Mouse (Mus musculus) midbrain, embryonic 15.5 days (tissue): Measurements from ENCODE around the gene Dnase1l2. TPM values are rescaled to one million over a fixed set of nuclear protein-coding genes. Genes with fewer than 3 reads are reported as not detected.

ENCODE experiments used
- ATAC-seq: fragments of 200-750 bp; cut with Nextera tagmentation; replicated peaks from 2 replicates; pipeline ENCODE4 v1.8.0; 2017; ENCODE audit warnings: moderate TSS enrichment
- H3K27ac ChIP-seq: fragments of 300-500 bp; sonication (generic); 2 replicates; pipeline ENCODE4 v1.5.1; 2015; ENCODE audit warnings: mild to moderate bottlenecking, inconsistent platforms
- H3K27me3 ChIP-seq: fragments of 300-500 bp; sonication (generic); replicated peaks from 2 replicates; pipeline ENCODE4 v1.6.1; 2015; ENCODE audit warnings: inconsistent platforms
- H3K36me3 ChIP-seq: fragments of 300-500 bp; sonication (generic); replicated peaks from 2 replicates; pipeline ENCODE4 v1.6.1; 2015; ENCODE audit warnings: inconsistent platforms
- H3K4me1 ChIP-seq: fragments of 300-500 bp; sonication (generic); 2 replicates; pipeline ENCODE4 v1.6.1; 2015; ENCODE audit warnings: inconsistent platforms
- H3K4me2 ChIP-seq: fragments of 300-500 bp; sonication (generic); 2 replicates; pipeline ENCODE4 v1.6.1; 2015; ENCODE audit warnings: inconsistent platforms, mild to moderate bottlenecking, moderate library complexity
- H3K4me3 ChIP-seq: fragments of 300-500 bp; sonication (generic); 2 replicates; pipeline ENCODE4 v1.5.1; 2015; ENCODE audit warnings: mild to moderate bottlenecking, inconsistent platforms
- H3K9ac ChIP-seq: fragments of 300-500 bp; sonication (generic); 2 replicates; pipeline ENCODE4 v1.6.1; 2015; ENCODE audit warnings: mild to moderate bottlenecking, inconsistent platforms
- H3K9me3 ChIP-seq: fragments of 300-500 bp; sonication (generic); 2 replicates; pipeline ENCODE4 v1.6.1; 2016; ENCODE audit warnings: inconsistent platforms
- WGBS: fragments of 180-500 bp; shearing (Covaris S2); methylation state at CpG from one replicate; pipeline ENCODE4 v1.1.7; 2015; ENCODE audit warnings: mixed read lengths; 5-methylcytosine and 5-hydroxymethylcytosine counted together
- polyA plus RNA-seq: library from polyadenylated mRNA; unstranded; fragments of >200 nt; fragmentation: Nextera tagmentation; extraction: Ambion mirVana; gene quantifications from 2 replicates; pipeline ENCODE4 v1.2.1, GENCODE M21; 2015

Dnase1l2 gene
- polyA plus RNA-seq, 1 experiment from 2014 or later: 9.6 TPM

DNA sequence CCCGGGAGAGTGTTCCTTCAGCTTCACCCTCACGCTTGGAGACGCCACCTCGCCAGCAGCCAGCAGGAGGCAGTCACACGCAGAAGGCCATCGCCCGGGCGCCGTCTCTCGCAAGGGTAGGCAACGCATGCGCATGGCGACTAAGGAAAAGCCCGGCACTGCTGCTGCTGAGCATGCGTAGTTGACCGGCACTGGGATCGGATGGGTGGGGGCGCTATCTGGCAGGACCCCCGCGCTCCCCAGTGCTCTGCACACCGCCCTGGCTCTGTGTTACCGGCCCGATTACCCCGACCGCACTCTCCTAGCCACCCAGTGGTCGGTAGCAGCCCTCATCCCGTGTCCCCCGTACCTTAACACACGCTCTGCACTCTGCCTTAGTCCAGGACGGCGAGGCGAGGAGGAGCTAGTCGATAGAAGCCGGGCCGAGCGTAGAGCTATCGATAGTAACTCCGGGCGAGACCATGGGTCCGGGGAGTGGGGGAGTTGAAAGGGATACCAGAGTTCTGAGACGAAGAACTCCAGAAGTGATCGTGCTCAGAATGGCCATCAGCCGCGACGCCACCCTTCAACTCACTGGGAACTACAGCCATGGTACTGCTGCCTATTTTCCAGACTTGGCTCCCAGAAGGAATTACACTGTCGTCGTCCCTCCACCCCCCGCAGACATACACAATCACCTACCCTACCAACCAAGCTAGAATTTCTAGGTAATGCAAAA lies 35.9 kb upstream of the Dnase1l2 start, which contains the start of gene Mlst8:
Mlst8 (minus strand) TSS at position 416 of the 718 bp plus-strand sequence.
- ATAC-seq: peak; percentile 92
- Histone ChIP-seq H3K36me3 (peaks cover 18% of the 10 kb centered on the region), H3K4me1 (peaks cover 21% of the 10 kb centered on the region)

DNA sequence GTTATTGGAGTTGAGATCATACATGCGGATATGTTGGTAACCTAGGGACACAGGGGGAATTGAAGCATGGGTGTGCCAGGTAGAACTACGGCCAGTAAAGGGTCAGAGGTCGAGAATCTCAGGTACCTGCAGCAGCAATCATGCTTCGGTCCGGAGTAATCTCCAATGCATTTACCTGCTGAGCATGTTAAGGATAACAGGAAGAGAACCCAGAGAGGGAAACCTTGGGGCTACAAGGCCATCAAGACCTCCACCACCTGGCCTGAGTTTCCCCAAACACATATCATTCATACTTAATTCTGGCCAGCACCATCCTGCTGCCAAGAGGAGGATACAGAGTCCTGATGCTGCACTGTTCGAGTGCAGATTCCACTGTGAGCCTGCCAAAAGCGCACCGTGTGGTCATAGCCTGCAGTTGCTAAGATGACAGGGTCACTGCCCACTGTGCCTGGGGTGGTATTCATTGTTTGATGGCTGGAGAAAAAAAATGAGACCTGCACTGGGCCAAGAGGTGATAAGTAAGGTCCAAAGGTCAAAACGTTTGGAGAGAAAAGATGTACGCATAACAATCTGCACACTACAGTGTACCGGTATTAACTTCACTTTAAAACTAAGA lies 35.2 kb upstream of the Dnase1l2 start:
- Histone ChIP-seq H3K4me2 (peak overlapping the region; percentile 54), H3K27ac (peak overlapping the region; percentile 95)
- 51% methylated on average over 11 of the region's 11 CpGs for WGBS

More for the DNA sequence above, 35.9 kb upstream of the Dnase1l2 start, which contains the start of gene Mlst8:
- peak within 1 kb of the TSS; percentile 68 for H3K9ac ChIP-seq
- H3K27ac ChIP-seq: peak within 1 kb of the TSS; percentile 95
- H3K4me2 ChIP-seq: peak within 1 kb of the TSS; percentile 54
- H3K9me3 ChIP-seq: no peaks in the 10 kb centered on the region
- no peaks in the 10 kb centered on the region for H3K27me3 ChIP-seq
- under 1% methylated on average over 48 of the region's 48 CpGs for WGBS
- H3K4me3 ChIP-seq: peak within 1 kb of the TSS; percentile 61

DNA sequence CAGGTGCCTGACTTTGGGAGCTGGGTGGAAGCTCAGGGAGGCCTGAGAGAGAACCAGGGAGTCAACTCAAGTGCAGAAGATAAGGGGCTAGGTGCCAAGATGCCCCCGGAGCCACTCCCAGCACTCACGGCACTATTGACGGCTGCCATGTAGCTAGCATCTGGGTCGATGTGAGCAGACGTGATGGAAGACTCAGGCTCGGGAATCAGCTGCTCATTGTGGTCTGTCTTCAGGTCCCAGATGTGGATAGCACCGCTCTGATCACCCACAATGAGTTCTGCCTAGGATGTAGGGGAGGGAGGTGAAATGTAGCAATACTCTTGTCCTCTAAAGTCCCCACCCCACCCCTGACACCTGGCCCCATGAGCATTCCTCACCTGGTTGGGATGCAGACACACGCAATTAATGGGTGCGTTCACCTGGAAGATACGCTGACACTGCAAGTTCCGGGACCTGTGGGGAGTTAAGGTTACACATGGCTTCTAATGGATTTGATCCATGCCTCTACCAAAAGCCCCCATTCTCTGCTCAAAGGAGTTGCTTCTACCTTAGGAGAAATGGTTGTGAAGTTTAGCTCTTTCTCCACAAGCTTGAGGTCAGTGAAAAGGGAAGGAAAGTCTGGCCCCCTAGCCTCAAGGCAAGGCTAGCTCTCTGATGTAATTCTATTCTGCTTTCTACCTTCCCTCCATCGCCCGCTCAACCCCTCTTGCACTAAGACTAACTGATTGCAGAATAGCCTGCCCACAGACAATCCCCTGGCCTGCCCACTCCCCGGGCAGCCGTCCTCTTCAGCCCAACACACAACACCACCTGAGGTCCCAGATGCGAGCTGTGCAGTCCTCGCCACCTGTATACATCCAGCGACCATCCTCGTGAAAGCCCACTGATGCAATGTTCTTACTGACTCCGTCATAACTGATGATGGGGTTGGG lies 34.4 kb upstream of the Dnase1l2 start:
- H3K9ac ChIP-seq: peak overlapping the region; percentile 68
- no peaks in the 10 kb centered on the region for H3K27me3 ChIP-seq
- 93% methylated on average over 20 of the region's 20 CpGs for WGBS
- H3K36me3 ChIP-seq: peaks cover 18% of the 10 kb centered on the region
- no peaks in the 10 kb centered on the region for H3K9me3 ChIP-seq
- H3K4me3 ChIP-seq: peak overlapping the region; percentile 61; the same call in 1 of the 2 replicates
- H3K4me1 ChIP-seq: peaks cover 30% of the 10 kb centered on the region
- ATAC-seq: no peak
- H3K4me2 ChIP-seq: peak overlapping the region; percentile 54; the same call in 1 of the 2 replicates
- H3K27ac ChIP-seq: no peak overlapping the region

More for the DNA sequence above, 35.2 kb upstream of the Dnase1l2 start:
- Histone ChIP-seq H3K9me3 (no peaks in the 10 kb centered on the region), H3K9ac (peak overlapping the region; percentile 68), H3K36me3 (peaks cover 18% of the 10 kb centered on the region), H3K4me3 (peak overlapping the region; percentile 61), H3K4me1 (peaks cover 22% of the 10 kb centered on the region), H3K27me3 (no peaks in the 10 kb centered on the region)
- peak; percentile 37 for ATAC-seq

DNA sequence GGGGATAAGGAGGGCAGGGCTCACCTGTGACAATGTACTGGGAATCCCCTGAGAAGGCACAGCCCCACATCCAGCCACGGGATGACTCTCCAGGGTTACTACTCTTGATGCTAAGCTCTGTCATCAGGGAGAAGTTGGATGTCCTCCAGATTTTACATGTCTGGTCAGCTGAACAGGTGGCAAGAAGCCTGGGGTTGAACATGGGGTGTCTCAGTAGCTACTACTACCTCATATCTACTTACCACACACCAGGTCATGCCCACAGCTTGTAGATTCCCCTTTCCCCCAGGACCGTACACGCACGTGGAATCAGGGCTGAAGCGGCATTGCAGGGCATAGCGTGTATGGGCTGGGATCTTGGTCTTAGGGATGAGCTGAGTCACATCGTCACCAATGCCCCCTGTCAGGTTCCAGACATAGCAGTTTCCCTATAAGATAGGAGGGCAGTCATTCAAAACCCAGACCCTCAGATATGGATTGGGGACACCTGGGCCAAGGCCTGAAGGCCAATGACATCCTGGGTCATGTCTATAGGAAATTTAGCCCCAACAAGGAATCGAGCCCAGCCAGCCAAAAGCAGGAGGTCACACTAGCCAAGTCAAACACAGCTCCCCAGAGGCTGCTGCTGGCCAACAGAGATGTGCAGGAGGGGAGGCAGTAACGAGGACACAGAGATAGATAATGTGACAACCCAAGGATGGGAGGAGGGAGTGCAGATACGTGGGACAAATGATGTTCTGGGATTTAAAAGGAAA lies 33.3 kb upstream of the Dnase1l2 start:
- Histone ChIP-seq H3K36me3 (peaks cover 18% of the 10 kb centered on the region), H3K27ac (no peak overlapping the region), H3K27me3 (no peaks in the 10 kb centered on the region), H3K4me3 (no peak overlapping the region), H3K9ac (no peak overlapping the region), H3K9me3 (no peaks in the 10 kb centered on the region), H3K4me2 (no peak overlapping the region), H3K4me1 (peaks cover 41% of the 10 kb centered on the region)
- ATAC-seq: no peak
- WGBS: 92% methylated on average over 10 of the region's 10 CpGs

DNA sequence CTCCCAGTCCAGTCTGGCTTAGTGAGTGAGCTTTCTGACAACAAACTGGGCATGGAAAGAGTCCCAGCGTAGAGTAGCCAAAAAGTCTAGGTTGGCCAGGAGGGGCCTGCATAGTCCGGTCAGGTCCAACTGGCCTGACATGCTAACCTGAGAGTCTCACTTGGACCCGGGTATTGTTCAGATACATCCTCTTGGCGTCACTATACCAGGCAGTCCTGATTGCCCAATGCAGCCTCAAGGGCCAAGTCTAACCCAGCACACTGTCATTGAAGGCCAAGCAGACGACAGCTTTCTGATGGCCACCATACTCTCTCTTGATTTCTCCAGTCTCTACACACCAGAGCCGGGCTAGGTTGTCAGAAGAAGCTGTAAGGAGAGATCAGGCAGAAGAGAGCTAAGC lies 32.7 kb upstream of the Dnase1l2 start:
- Histone ChIP-seq H3K4me3 (no peak overlapping the region), H3K36me3 (peaks cover 18% of the 10 kb centered on the region), H3K9ac (no peak overlapping the region), H3K27me3 (no peaks in the 10 kb centered on the region), H3K9me3 (no peaks in the 10 kb centered on the region), H3K4me1 (peaks cover 45% of the 10 kb centered on the region), H3K27ac (no peak overlapping the region), H3K4me2 (no peak overlapping the region)
- 95% methylated on average over 6 of the region's 6 CpGs for WGBS
- ATAC-seq: no peak

DNA sequence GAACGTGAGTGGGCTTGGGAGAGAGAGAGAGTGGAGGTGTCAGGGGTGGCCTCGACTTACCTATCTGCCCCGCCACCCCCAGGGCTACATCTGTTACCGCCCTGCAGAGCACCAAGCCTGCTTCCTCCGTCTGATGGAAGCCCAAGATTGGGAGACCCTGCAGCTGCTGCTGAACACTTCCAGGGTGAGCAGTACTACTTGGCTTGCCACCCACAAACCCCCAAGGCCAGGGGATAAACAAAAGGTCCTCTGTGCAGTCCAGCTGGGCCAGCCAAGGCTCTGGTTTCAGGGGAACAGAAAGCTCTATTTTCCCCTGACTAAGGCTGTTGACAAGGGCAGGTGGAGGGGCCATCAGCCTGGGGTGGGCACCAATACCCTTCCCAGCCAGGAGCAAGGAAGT lies 31.7 kb upstream of the Dnase1l2 start:
- H3K36me3 ChIP-seq: peaks cover 18% of the 10 kb centered on the region
- H3K27me3 ChIP-seq: no peaks in the 10 kb centered on the region
- no peak overlapping the region for H3K9ac ChIP-seq
- ATAC-seq: no peak
- WGBS: 91% methylated on average over 5 of the region's 5 CpGs
- H3K4me2 ChIP-seq: no peak overlapping the region
- H3K4me3 ChIP-seq: no peak overlapping the region
- H3K4me1 ChIP-seq: peaks cover 36% of the 10 kb centered on the region
- H3K9me3 ChIP-seq: no peaks in the 10 kb centered on the region
- no peak overlapping the region for H3K27ac ChIP-seq

DNA sequence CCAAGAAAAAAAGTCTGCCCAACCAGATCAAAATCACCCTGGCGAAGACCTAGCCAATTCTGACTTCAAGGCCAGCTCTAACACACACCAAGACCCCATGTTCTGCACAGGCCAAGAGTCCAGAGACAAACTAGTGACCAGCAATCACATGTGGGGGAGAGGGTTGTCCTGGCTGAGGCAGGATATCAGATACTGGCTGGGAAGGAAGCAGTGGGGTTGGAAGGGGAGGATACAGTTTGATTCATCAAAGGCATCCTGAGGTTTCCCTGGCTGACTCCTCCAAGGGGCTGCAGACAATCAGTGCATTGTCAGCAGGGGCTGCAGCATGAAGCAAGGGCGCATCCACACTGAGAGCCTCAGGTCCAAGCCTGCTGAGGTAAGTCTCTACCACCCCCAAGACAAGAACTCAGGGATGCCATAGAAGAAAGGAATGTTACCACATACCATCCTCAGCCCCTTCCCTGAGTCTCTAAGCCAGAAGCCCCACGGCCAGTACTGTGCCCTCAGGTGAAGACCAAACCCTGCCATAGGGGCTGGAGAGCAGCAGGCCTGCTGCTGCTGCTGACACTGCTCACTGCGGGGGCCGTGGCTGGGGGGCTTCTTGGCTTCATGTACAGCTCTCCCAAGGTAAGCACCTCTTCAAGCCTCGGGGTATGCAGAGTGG lies 30.8 kb upstream of the Dnase1l2 start, which contains the start of gene Bricd5:
Bricd5 (plus strand) TSS at position 273 of the 664 bp plus-strand sequence.
- 87% methylated on average over 6 of the region's 6 CpGs for WGBS
- peaks cover 18% of the 10 kb centered on the region for H3K36me3 ChIP-seq

DNA sequence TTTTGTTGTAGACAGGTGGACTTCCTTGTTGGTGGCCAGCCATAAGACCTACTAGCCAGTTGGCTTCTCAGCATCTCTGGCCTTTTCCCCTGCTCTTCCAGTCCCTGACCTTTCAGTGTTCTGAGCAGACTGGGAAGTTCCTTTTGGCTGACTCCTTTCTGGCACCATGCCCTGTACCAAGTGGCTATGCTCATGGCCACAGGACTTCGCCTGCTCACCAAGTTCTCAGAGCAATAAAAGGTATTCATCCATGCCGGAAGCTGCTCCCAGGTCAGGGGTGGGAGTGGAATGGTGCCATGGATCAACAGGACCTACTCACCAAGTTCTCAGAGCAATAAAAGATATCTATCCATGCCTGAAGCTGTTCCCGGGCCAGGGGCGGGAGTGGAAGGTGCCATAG lies 29.6 kb upstream of the Dnase1l2 start:
- 89% methylated on average over 4 of the region's 4 CpGs for WGBS
- H3K4me3 ChIP-seq: no peak overlapping the region
- H3K36me3 ChIP-seq: peaks cover 18% of the 10 kb centered on the region
- peaks cover 27% of the 10 kb centered on the region for H3K4me1 ChIP-seq
- no peak overlapping the region for H3K27ac ChIP-seq
- H3K9me3 ChIP-seq: no peaks in the 10 kb centered on the region
- peak overlapping the region; percentile 99; the same call in 1 of the 2 replicates for H3K4me2 ChIP-seq
- H3K9ac ChIP-seq: no peak overlapping the region
- no peak for ATAC-seq
- H3K27me3 ChIP-seq: no peaks in the 10 kb centered on the region

More for the DNA sequence above, 30.8 kb upstream of the Dnase1l2 start, which contains the start of gene Bricd5:
- no peak for ATAC-seq
- Histone ChIP-seq H3K4me2 (peak within 1 kb of the TSS; percentile 2; the same call in 1 of the 2 replicates), H3K4me1 (peaks cover 36% of the 10 kb centered on the region), H3K9me3 (no peaks in the 10 kb centered on the region), H3K9ac (no peak within 1 kb of the TSS), H3K4me3 (no peak within 1 kb of the TSS), H3K27ac (no peak within 1 kb of the TSS), H3K27me3 (no peaks in the 10 kb centered on the region)

DNA sequence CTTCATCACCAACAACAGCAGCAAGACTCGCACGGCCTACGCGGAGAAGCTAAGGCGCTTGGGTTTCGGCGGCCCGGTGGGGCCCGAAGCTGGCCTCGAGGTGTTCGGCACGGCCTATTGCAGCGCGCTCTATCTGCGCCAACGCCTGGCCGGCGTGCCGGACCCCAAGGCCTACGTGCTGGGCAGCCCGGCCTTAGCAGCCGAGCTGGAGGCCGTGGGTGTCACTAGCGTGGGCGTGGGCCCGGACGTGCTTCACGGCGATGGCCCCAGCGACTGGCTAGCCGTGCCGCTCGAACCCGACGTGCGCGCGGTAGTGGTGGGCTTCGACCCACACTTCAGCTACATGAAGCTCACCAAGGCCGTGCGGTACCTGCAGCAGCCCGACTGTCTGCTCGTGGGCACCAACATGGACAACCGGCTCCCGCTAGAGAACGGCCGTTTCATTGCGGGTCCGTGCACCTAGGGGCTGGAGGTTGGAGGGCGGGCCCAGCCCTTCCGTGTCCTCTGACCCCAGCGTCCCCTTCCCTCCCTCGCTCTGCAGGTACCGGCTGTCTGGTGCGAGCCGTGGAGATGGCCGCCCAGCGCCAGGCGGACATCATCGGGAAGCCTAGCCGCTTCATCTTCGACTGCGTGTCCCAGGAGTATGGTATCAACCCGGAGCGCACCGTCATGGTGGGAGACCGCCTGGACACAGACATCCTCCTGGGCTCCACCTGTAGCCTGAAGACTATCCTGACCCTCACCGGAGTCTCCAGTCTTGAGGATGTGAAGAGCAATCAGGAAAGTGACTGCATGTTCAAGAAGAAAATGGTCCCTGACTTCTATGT lies 28.0 kb upstream of the Dnase1l2 start:
- under 1% methylated on average over 68 of the region's 68 CpGs for WGBS
- Histone ChIP-seq H3K9me3 (no peaks in the 10 kb centered on the region), H3K27me3 (no peaks in the 10 kb centered on the region), H3K4me2 (peak overlapping the region; percentile 99), H3K4me1 (peaks cover 24% of the 10 kb centered on the region), H3K9ac (peak overlapping the region; percentile 62), H3K36me3 (peaks cover 9% of the 10 kb centered on the region), H3K27ac (peak overlapping the region; percentile 81), H3K4me3 (peak overlapping the region; percentile 67)
- peak; percentile 22 for ATAC-seq

DNA sequence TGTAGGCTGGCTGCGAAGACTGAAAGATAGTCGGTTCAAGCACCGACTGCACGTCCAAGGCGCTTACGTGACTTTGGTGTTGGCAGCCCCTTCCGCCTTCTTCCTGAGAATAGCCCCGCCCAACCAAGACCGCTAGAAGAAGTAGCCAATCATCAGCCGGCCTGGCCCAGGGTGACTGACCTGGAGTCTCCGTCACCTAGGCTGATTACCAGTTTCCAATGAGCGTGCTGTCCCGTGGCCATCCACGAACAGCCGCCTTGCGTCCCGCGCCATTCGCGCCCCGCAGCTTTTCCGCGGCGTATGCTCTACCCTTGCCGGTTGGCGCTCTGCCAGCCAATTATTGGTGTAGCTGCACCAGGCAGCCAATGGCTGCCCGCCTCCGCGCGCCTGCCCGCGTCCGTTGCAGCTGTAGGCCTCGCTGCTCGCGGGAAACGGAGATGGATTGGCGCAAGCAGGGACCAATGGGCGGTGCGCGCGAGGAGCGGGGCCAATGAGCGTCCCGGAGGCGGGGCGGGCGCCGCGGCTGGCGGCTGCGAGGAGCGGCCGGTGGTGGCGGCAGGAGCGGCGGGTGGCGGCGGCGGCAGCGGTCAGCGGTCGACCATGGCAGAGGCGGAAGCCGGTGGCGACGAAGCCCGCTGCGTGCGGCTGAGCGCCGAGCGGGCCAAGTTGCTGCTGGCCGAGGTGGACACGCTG lies 27.2 kb upstream of the Dnase1l2 start, which contains the start of the genes E4f1 and Pgp:
E4f1 (minus strand) TSS at position 404 of the 693 bp plus-strand sequence.
Pgp (plus strand) TSS at position 483 of the 693 bp plus-strand sequence.
- H3K4me1 ChIP-seq: peaks cover 24% of the 10 kb centered on the region
- no peaks in the 10 kb centered on the region for H3K9me3 ChIP-seq
- ATAC-seq: peak; percentile 98
- peak within 1 kb of the TSS; percentile 81 for H3K27ac ChIP-seq
- H3K9ac ChIP-seq: peak within 1 kb of the TSS; percentile 62
- H3K4me3 ChIP-seq: peak within 1 kb of the TSS; percentile 67
- no peaks in the 10 kb centered on the region for H3K27me3 ChIP-seq
- 0 out of 2 replicates have a peak, but pooled peaks cover 2% of the 10 kb centered on the region for H3K36me3 ChIP-seq
- under 1% methylated on average over 70 of the region's 75 CpGs for WGBS
- H3K4me2 ChIP-seq: peak within 1 kb of the TSS; percentile 99
